Mouse (Mus musculus) C2C12 (cell line): ENCODE data around the gene Gm6793. TPM values are rescaled to one million over a fixed set of nuclear protein-coding genes. Genes with fewer than 3 reads are reported as not detected.

Experiments used
- H3K27me3 ChIP-seq: one replicate; pipeline ENCODE4 v1.6.1; 2011; ENCODE audit not compliant: control insufficient read depth, insufficient read depth, insufficient read length
- H3K36me3 ChIP-seq: one replicate; pipeline ENCODE4 v1.6.1; 2011; ENCODE audit not compliant: control insufficient read depth, insufficient read depth
- H3K4me3 ChIP-seq: one replicate; pipeline ENCODE4 v1.5.1; 2011; ENCODE audit warnings: mild to moderate bottlenecking, control low read depth; ENCODE audit not compliant: poor library complexity, insufficient read depth, severe bottlenecking
- H3K79me2 ChIP-seq: one replicate; pipeline ENCODE4 v1.6.1; 2011; ENCODE audit not compliant: control insufficient read depth, insufficient read depth
- H3K79me3 ChIP-seq: one replicate; pipeline ENCODE4 v1.6.1; 2011; ENCODE audit warnings: low read depth, control low read depth
- H3ac ChIP-seq: one replicate; pipeline ENCODE3; 2011; ENCODE audit warnings: low read depth; ENCODE audit not compliant: control insufficient read depth, insufficient read length
- CEBPB ChIP-seq: IDR thresholded peaks from one replicate; pipeline ENCODE4 v1.6.1; 2011; ENCODE audit warnings: low read depth, mild to moderate bottlenecking, control low read depth, moderate library complexity
- CTCF ChIP-seq: IDR thresholded peaks from one replicate; pipeline ENCODE4 v1.5.1; 2011; ENCODE audit not compliant: control insufficient read depth, insufficient read depth, insufficient read length
- FOSL1 ChIP-seq: IDR thresholded peaks from one replicate; pipeline ENCODE4 v1.8.0; 2011; ENCODE audit warnings: mild to moderate bottlenecking, low read length; ENCODE audit not compliant: poor library complexity, insufficient read depth, severe bottlenecking
- MAX ChIP-seq: IDR thresholded peaks from one replicate; pipeline ENCODE4 v1.6.1; 2011; ENCODE audit warnings: mild to moderate bottlenecking, control low read depth
- MYOD1 ChIP-seq: IDR thresholded peaks from one replicate; pipeline ENCODE4 v1.6.1; 2011; ENCODE audit warnings: low read depth; ENCODE audit not compliant: control insufficient read depth, insufficient read length
- MYOG ChIP-seq: IDR thresholded peaks from one replicate; pipeline ENCODE4 v1.6.1; 2011; ENCODE audit not compliant: control insufficient read depth, insufficient read length; ENCODE audit errors: extremely low read depth
- USF1 ChIP-seq: IDR thresholded peaks from one replicate; pipeline ENCODE4 v1.6.1; 2011; ENCODE audit warnings: low read depth, mild to moderate bottlenecking, control low read depth, moderate library complexity
- polyA plus RNA-seq: library from polyadenylated mRNA; unstranded; fragments of >200 nt; fragmentation: generic; extraction: Trizol; gene quantifications from one replicate; pipeline ENCODE4 v1.2.1, GENCODE M21; 2012; ENCODE audit warnings: missing spikeins

Gene Gm6793
- polyA plus RNA-seq, 1 experiment, result 0.23 TPM

DNA sequence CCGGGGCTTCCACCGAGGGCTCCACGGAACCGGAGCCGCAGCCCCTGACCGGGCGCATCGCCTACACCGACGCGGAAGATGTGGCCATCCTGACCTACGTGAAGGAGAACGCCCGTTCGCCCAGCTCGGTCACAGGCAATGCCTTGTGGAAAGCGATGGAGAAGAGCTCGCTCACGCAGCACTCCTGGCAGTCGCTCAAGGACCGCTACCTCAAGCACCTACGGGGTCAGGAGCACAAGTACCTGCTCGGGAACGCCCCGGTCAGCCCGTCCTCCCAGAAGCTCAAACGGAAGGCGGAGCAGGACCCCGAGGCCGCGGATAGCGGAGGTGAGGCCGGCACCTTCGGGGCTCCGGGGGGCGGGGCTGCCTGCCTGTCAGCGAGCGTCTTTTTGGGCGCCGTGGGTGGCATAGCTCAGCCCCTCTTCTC, 3.0 kb downstream of the Gm6793 start:
- peak overlapping the region; percentile 78 for H3K4me3 ChIP-seq
- H3K79me3 ChIP-seq, result peaks cover 55% of the 10 kb centered on the region
- H3K27me3 ChIP-seq, result no peaks in the 10 kb centered on the region
- peak overlapping the region; percentile 90 for H3ac ChIP-seq
- TF ChIP-seq USF1, result no peak
- TF ChIP-seq MYOG, result no peak
- TF ChIP-seq CTCF, result no peak
- TF ChIP-seq CEBPB, result no peak
- TF ChIP-seq MYOD1, result no peak
- TF ChIP-seq FOSL1, result no peak
- no peak for TF ChIP-seq MAX
- H3K79me2 ChIP-seq, result peaks cover 66% of the 10 kb centered on the region
- peaks cover 13% of the 10 kb centered on the region for H3K36me3 ChIP-seq

DNA sequence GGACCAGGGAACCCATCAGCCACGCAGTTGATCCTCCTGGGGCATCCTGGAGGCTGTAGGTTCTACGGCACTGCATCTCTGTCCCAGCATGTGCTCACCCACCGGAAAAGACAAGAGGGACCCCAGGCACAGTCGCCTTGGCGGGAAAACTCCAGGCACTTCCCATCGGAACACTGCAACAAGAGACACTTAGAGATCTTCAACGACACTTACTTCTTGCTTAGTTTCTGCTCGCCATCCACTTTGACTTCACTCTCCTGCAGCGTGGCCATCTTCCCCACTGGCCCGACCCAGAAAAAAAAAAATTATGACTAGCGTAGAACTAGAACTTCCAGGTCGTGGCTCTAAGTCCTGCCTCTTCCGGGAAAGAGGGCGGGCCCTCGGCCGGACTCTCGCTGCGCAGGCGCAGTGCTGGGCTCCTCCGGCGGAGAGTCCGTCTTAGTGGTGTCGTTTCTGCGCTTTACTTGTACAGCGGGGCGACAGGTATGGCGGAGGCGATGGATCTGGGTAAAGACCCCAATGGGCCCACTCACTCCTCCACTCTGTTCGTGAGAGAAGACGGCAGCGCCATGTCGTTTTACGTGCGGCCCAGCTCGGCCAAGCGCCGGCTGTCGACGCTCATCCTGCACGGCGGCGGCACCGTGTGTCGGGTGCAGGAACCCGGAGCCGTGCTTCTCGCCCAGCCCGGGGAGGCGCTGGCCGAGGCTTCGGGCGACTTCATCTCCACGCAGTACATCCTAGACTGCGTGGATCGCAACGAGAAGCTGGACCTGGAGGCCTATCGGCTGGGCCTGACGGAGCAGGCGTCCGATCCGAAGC, 3.6 kb downstream of the Gm6793 start, which contains the start of the genes Kars and Terf2ip:
TSS of gene Kars (minus strand) at position 327 of the 819 bp plus-strand sequence.
TSS of gene Terf2ip (plus strand) at position 402 of the 819 bp plus-strand sequence.
- Histone ChIP-seq H3K4me3 (peak within 1 kb of the TSS; percentile 78), H3K79me2 (peaks cover 72% of the 10 kb centered on the region), H3K36me3 (peaks cover 19% of the 10 kb centered on the region), H3K79me3 (peaks cover 61% of the 10 kb centered on the region), H3K27me3 (no peaks in the 10 kb centered on the region), H3ac (peak within 1 kb of the TSS; percentile 93)
- TF ChIP-seq FOSL1 (no peak), USF1 (no peak), CTCF (no peak), MAX (peak; percentile 55), CEBPB (no peak), MYOD1 (no peak), MYOG (no peak)

DNA sequence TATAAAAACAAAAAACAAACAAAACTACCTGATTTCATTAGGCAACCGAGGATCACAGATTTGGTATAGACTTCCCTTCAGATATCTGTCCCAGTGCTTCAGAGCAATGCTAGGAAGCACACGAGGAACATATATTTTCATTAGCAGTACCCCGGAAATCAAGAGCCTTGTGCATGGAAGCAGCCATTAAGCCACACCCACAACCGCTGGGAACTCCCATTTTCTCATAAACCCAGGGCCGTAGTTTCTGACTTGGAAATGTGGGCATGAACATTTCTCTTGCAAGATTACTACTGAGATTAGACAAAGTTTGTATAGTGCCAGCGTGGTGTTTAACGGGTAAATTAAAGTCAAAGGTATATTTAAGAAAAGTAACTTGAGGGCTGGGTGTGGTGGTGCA, 5.3 kb downstream of the Gm6793 start:
- no peak overlapping the region for H3ac ChIP-seq
- peaks cover 21% of the 10 kb centered on the region for H3K36me3 ChIP-seq
- H3K27me3 ChIP-seq, result no peaks in the 10 kb centered on the region
- TF ChIP-seq CEBPB, result no peak
- no peak for TF ChIP-seq MYOD1
- TF ChIP-seq MYOG, result no peak
- no peak for TF ChIP-seq CTCF
- TF ChIP-seq USF1, result no peak
- TF ChIP-seq FOSL1, result no peak
- TF ChIP-seq MAX, result no peak
- H3K79me2 ChIP-seq, result peaks cover 86% of the 10 kb centered on the region
- H3K79me3 ChIP-seq, result peaks cover 70% of the 10 kb centered on the region
- no peak overlapping the region for H3K4me3 ChIP-seq

DNA sequence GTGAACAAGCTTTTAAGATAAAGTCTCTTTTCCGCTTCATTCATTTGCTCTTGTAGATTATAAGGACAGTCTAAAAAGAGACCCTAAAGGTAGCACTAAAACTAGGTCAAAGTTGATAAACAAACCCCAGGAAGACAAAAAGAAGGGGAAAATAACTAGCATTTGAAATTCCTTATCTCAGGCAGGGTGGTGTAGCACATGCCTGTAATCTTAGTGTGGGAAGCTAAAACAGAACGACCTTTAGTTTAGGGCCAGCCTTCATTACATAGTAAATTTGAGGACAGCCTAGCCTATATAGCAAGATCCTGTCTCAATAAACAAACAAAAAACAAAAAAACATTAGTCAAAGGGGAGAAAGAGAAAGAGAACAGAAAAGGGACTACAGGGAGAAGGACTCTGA, 7.2 kb downstream of the Gm6793 start:
- peaks cover 39% of the 10 kb centered on the region for H3K36me3 ChIP-seq
- no peak for TF ChIP-seq MYOG
- TF ChIP-seq MAX, result no peak
- no peak for TF ChIP-seq FOSL1
- TF ChIP-seq MYOD1, result no peak
- no peak for TF ChIP-seq CTCF
- no peak for TF ChIP-seq USF1
- TF ChIP-seq CEBPB, result no peak

DNA sequence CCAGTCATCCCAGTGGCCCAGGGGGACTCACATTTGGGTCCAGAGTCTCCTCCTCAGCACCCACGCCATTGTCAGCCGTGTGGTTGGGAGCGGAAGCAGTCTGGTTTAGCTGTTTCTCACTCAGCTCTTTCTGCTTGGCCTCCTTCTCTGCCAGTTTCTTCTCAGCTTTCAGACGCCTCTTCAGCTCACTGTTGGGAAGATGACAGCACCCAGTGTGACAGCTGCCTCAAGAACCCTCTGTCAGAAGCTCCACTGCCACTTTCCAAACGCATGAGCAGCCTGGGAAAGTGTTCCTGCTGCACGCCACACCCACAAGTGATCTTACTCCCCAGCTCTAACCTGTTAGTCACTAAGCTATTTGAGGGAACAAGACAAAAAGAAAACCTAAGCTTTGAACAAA, 9.2 kb downstream of the Gm6793 start:
- Histone ChIP-seq H3K79me3 (peaks cover 52% of the 10 kb centered on the region), H3K27me3 (no peaks in the 10 kb centered on the region), H3ac (no peak overlapping the region), H3K4me3 (no peak overlapping the region), H3K79me2 (peaks cover 69% of the 10 kb centered on the region), H3K36me3 (peaks cover 60% of the 10 kb centered on the region)
- TF ChIP-seq MAX, result no peak
- peak; percentile 15 for TF ChIP-seq MYOD1

More for the DNA sequence above, 7.2 kb downstream of the Gm6793 start:
- H3ac ChIP-seq, result no peak overlapping the region
- H3K79me3 ChIP-seq, result peaks cover 64% of the 10 kb centered on the region
- H3K79me2 ChIP-seq, result peaks cover 90% of the 10 kb centered on the region
- no peaks in the 10 kb centered on the region for H3K27me3 ChIP-seq
- no peak overlapping the region for H3K4me3 ChIP-seq

DNA sequence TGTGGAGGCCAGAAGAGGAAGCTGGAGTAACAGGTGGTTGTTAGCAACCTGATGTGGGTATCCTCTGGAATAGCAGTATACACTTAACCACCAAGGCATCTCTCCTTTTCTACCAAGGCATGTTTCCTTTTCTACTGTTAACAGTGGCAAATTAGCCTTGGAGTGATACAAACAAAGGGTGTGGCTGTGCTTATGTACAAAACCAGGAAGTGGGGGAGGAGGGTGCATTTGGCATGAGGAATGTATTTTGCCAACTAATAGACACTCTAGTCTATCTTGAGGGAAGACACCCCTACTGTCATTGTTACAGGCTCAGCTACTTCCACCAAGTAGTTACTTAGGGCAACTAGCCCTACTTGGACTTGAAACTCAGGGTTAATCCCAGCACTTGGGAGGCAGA, 10.1 kb downstream of the Gm6793 start:
- H3K79me2 ChIP-seq, result peaks cover 61% of the 10 kb centered on the region
- no peak overlapping the region for H3K4me3 ChIP-seq
- H3ac ChIP-seq, result no peak overlapping the region
- H3K36me3 ChIP-seq, result peaks cover 69% of the 10 kb centered on the region
- TF ChIP-seq MYOD1, result no peak
- no peak for TF ChIP-seq MAX
- TF ChIP-seq CEBPB, result no peak
- TF ChIP-seq CTCF, result no peak
- no peak for TF ChIP-seq USF1
- TF ChIP-seq FOSL1, result no peak
- TF ChIP-seq MYOG, result no peak
- H3K79me3 ChIP-seq, result peaks cover 44% of the 10 kb centered on the region
- no peaks in the 10 kb centered on the region for H3K27me3 ChIP-seq
